Mouse (Mus musculus): ENCODE measurements around the gene Ffar4.

Gene Ffar4

GRCm38 (mm10) chr19:38096858-38097758, at the start of gene Ffar4:
Gene Ffar4 (plus strand): TSS chr19:38097071.
- in situ Hi-C loops (cut with MboI, MseI) = no loop called here

- in situ Hi-C loops (cut with MboI, MseI) = no loop called here
Observed at GRCm38 (mm10) chr19:38049686-38050085, 47.2 kb upstream of the Ffar4 start.

GRCm38 (mm10) chr19:38053227-38054041, 43.4 kb upstream of the Ffar4 start:
- in situ Hi-C loops (cut with MboI, MseI) = no loop called here

- in situ Hi-C loops (cut with MboI, MseI) = no loop called here
Observed at GRCm38 (mm10) chr19:38054149-38054719, 42.6 kb upstream of the Ffar4 start.

GRCm38 (mm10) chr19:38054720-38055192, 42.1 kb upstream of the Ffar4 start, which contains the start of gene Cep55:
Gene Cep55 (plus strand): TSS chr19:38055011.
- in situ Hi-C loops (cut with MboI, MseI) = no loop called here

- in situ Hi-C loops (cut with MboI, MseI) = no loop called here
Observed at GRCm38 (mm10) chr19:38055798-38056197, 41.1 kb upstream of the Ffar4 start.

- in situ Hi-C loops (cut with MboI, MseI) = no loop called here
Observed at GRCm38 (mm10) chr19:38056276-38056675, 40.6 kb upstream of the Ffar4 start.

GRCm38 (mm10) chr19:38056931-38057330, 39.9 kb upstream of the Ffar4 start:
- in situ Hi-C loops (cut with MboI, MseI) = no loop called here

GRCm38 (mm10) chr19:38063201-38063600, 33.7 kb upstream of the Ffar4 start:
- in situ Hi-C loops (cut with MboI, MseI) = no loop called here

GRCm38 (mm10) chr19:38064051-38064450, 32.8 kb upstream of the Ffar4 start:
- in situ Hi-C loops (cut with MboI, MseI) = no loop called here

- in situ Hi-C loops (cut with MboI, MseI) = no loop called here
Observed at GRCm38 (mm10) chr19:38073226-38073625, 23.6 kb upstream of the Ffar4 start.

GRCm38 (mm10) chr19:38075051-38075450, 21.8 kb upstream of the Ffar4 start:
- in situ Hi-C loops (cut with MboI, MseI) = no loop called here

GRCm38 (mm10) chr19:38076251-38076650, 20.6 kb upstream of the Ffar4 start:
- in situ Hi-C loops (cut with MboI, MseI) = no loop called here

GRCm38 (mm10) chr19:38077851-38078540, 18.9 kb upstream of the Ffar4 start:
- in situ Hi-C loops (cut with MboI, MseI) = no loop called here

GRCm38 (mm10) chr19:38081361-38081760, 15.5 kb upstream of the Ffar4 start:
- in situ Hi-C loops (cut with MboI, MseI) = no loop called here

GRCm38 (mm10) chr19:38082931-38083525, 13.8 kb upstream of the Ffar4 start:
- in situ Hi-C loops (cut with MboI, MseI) = no loop called here

GRCm38 (mm10) chr19:38085841-38086240, 11.0 kb upstream of the Ffar4 start:
- in situ Hi-C loops (cut with MboI, MseI) = no loop called here

- in situ Hi-C loops (cut with MboI, MseI) = no loop called here
Observed at GRCm38 (mm10) chr19:38086948-38087551, 9.8 kb upstream of the Ffar4 start.

GRCm38 (mm10) chr19:38089358-38089757, 7.5 kb upstream of the Ffar4 start:
- in situ Hi-C loops (cut with MboI, MseI) = no loop called here

- in situ Hi-C loops (cut with MboI, MseI) = no loop called here
Observed at GRCm38 (mm10) chr19:38091512-38091985, 5.3 kb upstream of the Ffar4 start.

All from T-helper 2 cell (primary cell).